Mouse (Mus musculus): ENCODE data around the gene Rpl13a. TPM values are rescaled to one million over a fixed set of nuclear protein-coding genes. Genes with fewer than 3 reads are reported as not detected.
"Not testable (repeated sequence)": the region's sequence is repeated elsewhere in the genome, so short reads cannot be mapped to it uniquely, and the experiment has no call there.

Rpl13a gene
- 1,000 to 10,000 TPM; 1,483 to 1,628 TPM for total RNA-seq (2021)
- long read RNA-seq, experiment 1, transcript Rpl13a-203 (8 exons, 734 nt), result minor isoform, 6 of 360 reads
- long read RNA-seq, experiment 1, transcript Rpl13a-201 (8 exons, 1,047 nt), result major isoform, 344 of 360 reads
- long read RNA-seq, experiment 1, partial matches to known transcripts, result 0 of 360 reads
- long read RNA-seq, experiment 1, other reads (novel, unspliced or antisense), result 7 of 360 reads
- long read RNA-seq, experiment 2, transcript Rpl13a-213 (4 exons, 464 nt), result minor isoform, 9 of 424 reads
- long read RNA-seq, experiment 2, transcript Rpl13a-201 (8 exons, 1,047 nt), result major isoform, 406 of 424 reads
- long read RNA-seq, experiment 2, partial matches to known transcripts, result 1 of 424 reads
- long read RNA-seq, experiment 2, other reads (novel, unspliced or antisense), result 2 of 424 reads

GRCm38 (mm10) chr7:45128624-45129246, at the start of gene Rpl13a:
Gene Rpl13a, minus strand, starts transcription at chr7:45128761.
- peak; percentile 90 to 97 for DNase-seq (ENCODE audit: low spot score in 2 of 2)

- DNase-seq (ENCODE audit: low spot score in 2 of 2), result no peak
Measured at GRCm38 (mm10) chr7:45176356-45176755, 47.8 kb upstream of the Rpl13a start.

DNA sequence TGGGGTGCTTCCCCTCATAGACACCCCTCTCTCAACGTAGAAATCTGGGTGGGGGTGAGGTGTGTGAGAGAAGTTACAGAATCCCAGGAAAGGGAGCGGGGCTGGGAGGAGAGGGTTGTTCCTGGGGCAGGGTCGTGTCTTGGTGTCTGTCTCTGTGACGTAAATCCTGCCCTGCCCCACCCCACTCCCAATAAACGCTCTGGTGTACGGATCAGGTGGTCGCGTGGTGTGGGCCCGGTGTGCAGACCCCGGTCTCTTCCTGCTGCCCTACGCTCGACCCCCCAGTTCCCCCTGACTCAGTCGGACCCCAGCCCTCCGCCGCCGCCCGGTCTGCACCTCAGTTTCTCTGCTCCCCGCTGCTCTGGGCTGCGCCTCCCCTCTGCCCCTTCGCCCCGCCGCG, 47.4 kb upstream of the Rpl13a start:
- DNase-seq (ENCODE audit: low spot score in 2 of 2), result no peak

DNA sequence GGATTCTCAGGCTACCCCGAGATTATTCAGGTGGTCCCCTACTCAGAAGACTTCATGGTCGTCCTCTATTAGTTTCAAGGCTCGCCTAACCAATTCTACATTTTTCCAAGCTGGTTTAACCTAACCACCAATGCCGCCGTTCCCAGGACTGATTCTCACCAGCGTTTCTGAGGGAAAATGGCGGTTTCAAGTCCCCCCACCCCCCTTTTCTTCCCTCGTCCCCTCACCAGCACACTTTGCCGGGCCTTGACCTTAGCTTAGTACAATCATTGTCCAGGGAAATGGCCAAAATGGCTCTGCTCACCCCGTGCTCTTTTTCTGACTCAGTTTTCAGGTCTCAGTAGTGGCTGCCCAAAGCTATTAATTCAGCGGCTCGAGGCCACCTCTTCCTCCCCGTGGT, 46.8 kb upstream of the Rpl13a start:
- no peak for DNase-seq (ENCODE audit: low spot score in 2 of 2)

DNA sequence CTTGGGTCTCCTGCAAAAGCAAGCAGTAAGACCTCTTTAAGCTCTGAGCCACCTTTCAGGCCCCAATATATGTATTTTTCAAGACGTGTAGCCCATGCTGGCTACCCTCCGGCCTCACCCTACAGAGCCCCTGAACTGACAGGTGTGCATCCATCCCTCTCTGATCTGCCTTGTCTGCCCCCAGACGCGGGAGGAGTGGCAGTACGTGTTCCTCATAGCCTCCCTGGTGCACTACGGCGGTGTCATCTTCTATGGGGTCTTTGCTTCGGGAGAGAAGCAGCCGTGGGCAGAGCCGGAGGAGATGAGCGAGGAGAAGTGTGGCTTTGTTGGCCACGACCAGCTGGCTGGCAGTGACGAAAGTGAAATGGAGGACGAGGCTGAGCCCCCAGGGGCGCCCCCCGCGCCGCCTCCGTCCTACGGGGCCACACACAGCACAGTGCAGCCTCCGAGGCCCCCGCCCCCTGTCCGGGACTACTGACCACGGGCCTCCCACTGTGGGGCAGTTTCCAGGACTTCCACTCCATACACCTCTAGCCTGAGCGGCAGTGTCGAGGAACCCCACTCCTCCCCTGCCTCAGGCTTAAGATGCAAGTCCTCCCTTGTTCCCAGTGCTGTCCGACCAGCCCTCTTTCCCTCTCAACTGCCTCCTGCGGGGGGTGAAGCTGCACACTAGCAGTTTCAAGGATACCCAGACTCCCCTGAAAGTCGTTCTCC, 46.2 kb upstream of the Rpl13a start:
- DNase-seq (ENCODE audit: low spot score in 2 of 2), result no peak

GRCm38 (mm10) chr7:45173772-45174171, 45.2 kb upstream of the Rpl13a start:
- not testable (repeated sequence) for DNase-seq (ENCODE audit: low spot score in 2 of 2)

GRCm38 (mm10) chr7:45172974-45173373, 44.4 kb upstream of the Rpl13a start:
- DNase-seq (ENCODE audit: low spot score in 2 of 2), result no peak

GRCm38 (mm10) chr7:45169495-45169894, 40.9 kb upstream of the Rpl13a start:
- DNase-seq (ENCODE audit: low spot score in 2 of 2), result no peak

DNA sequence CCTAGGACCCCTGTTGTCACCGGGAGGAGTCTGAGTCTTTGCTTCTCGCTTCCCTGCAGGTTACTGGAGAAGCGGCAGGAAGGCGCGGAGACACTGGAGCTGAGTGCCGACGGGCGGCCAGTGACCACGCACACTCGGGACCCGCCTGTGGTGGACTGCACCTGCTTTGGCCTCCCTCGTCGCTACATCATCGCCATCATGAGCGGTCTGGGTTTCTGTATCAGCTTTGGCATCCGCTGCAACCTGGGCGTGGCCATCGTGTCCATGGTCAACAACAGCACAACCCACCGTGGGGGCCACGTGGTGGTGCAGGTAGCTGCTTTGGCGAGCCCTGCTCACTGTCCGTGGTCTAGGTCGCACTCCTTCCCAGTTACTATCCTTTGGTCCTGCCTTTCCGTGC, 40.1 kb upstream of the Rpl13a start:
- no peak for DNase-seq (ENCODE audit: low spot score in 2 of 2)

- DNase-seq (ENCODE audit: low spot score in 2 of 2), result no peak
Measured at GRCm38 (mm10) chr7:45167761-45168445, 39.3 kb upstream of the Rpl13a start.

DNA sequence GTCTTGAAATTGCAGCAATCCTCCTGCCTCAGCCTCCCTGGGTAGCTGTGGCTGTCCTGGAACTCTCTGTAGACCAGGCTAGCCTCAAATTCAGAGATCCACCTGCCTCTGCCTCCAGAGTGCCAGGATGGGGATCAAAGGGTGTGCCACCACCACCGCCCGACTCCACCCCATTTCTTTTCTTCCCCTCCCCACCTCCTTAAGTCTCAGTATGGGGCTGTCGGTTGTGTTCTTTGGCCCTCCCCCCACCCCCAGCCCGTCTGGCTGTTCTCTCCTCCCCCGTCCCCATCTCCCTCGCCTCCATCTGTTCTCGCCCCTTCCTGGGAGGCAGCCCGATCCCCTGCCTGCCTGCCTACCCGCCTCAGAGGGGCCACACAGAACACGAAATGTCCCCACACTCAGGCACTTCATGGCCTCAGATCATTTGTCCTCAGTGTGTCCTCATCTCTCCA, 38.4 kb upstream of the Rpl13a start:
- DNase-seq (ENCODE audit: low spot score in 2 of 2), result no peak

DNA sequence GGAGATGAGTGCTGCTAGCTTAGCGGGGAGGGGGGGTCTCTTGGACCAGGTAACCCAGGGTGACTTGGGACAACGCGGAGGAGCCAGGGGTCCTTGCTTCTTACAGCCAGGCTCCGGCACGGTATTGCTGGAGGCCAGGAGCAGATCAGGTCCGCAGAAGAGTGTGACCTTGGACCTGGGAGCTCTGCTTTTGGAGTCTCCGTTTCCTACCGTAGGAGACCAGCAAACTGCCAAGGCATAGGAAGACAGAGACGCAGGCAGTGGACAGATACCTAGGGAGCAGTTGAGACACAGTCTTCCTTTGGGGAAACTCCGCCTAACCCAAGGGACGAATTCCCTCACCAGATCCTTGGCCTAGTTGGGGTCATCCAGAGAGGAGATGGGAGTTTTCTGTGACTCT, 37.1 kb upstream of the Rpl13a start:
- no peak for DNase-seq (ENCODE audit: low spot score in 2 of 2)

DNA sequence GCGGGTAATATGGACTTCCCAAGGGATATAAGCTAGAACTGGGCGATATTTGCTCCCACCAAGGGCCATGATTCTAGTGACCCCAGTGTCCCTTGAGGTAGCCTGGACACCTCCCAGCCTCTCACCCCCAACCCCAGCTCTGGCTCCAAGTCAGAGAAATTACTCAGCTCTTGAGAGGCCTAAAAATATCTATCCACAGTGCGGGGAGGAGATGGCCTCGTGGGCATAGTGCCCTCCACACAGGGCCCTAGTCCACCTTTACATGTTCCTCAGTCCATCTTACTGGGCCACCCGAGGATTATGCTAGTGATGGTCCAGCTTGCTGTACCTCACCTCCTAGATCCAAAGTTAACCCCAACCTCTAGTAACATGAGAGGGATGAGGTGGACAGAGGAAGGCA, 36.3 kb upstream of the Rpl13a start:
- DNase-seq (ENCODE audit: low spot score in 2 of 2), result no peak

DNA sequence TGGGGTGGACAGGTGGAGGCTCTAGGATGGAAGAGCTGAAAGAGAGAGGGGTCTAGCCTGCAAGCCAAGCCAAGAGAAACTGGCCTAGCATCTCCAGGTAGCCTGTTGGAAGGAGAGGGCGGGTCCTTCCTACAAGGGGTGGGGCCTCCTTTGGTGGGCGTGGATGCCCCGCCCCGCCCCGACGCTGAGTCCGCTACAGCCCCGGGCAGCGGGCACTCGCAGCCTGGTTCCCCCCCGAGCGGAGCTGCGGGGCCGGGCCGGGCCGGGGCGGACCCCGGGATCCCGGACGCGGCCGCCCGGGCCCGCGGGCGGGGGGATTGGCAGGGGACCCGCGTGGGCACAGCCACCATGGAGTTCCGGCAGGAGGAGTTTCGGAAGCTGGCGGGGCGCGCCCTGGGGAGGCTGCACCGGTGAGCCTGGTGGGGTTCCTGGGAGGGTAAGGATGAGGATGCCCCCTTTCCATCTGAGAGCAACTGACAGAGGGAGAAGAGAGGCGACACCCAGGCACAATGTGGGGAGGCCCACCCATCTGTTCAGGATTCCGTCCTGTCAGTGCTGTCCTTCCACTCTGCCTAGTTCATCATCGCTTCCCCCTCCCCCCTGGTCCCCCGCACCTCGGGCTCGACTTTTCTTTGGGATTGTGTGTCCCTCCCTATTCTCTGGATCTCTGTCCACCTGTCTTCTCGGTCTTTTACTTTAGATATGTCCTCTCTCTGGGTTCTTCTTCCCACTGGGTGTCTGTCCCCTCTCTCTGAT, 35.4 kb upstream of the Rpl13a start, which contains the start of gene Slc17a7:
TSS of gene Slc17a7 (plus strand) at position 215 of the 756 bp plus-strand sequence.
- DNase-seq (ENCODE audit: low spot score in 2 of 2), result no peak

DNA sequence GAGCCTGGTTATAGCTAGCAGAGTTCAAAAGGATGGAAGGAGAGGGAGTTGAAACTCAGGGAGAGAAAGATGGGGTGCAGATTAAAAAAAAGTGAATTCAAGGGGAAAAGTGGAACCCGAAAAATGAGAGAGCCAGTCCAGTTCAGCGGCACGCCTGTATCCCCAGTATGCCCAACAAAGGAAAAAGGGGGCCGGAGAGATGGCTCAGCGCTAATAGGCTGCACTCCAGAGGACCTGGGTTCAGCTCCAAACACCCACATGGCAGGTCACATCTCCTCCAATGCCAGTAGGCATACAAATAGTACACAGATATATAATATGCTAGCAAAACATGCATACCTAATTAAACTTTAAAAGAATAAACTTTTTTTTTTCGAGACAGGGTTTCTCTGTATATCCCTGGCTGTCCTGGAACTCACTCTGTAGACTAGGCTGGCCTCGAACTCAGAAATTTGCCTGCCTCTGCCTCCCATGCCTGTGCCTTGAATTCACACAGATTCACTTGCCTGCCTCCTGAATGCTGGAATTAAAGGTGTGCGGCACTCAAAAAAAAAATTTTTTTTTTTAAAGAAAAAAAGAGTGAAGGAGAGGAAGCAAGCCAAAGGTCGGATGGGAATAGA, 34.5 kb upstream of the Rpl13a start:
- no peak for DNase-seq (ENCODE audit: low spot score in 2 of 2)

DNA sequence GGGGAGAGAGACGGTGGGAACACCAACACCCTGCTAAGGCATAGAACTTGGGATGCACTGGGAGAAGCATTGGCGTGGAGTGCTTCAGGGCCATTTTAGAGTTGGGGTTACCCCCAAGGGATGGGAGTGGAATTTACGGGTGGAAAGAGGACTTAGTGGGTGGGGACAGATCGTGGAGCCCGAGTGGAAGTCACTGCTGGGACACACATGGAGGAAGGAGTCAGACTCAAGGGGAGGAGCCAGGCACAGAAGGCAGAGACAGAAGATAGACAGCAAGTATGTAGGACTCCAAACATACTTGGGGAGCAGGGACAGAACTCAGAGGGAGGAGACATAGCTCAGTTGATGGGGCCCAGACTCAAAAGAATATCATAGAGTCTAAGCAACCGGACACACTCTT, 34.0 kb upstream of the Rpl13a start:
- DNase-seq (ENCODE audit: low spot score in 2 of 2), result no peak

DNA sequence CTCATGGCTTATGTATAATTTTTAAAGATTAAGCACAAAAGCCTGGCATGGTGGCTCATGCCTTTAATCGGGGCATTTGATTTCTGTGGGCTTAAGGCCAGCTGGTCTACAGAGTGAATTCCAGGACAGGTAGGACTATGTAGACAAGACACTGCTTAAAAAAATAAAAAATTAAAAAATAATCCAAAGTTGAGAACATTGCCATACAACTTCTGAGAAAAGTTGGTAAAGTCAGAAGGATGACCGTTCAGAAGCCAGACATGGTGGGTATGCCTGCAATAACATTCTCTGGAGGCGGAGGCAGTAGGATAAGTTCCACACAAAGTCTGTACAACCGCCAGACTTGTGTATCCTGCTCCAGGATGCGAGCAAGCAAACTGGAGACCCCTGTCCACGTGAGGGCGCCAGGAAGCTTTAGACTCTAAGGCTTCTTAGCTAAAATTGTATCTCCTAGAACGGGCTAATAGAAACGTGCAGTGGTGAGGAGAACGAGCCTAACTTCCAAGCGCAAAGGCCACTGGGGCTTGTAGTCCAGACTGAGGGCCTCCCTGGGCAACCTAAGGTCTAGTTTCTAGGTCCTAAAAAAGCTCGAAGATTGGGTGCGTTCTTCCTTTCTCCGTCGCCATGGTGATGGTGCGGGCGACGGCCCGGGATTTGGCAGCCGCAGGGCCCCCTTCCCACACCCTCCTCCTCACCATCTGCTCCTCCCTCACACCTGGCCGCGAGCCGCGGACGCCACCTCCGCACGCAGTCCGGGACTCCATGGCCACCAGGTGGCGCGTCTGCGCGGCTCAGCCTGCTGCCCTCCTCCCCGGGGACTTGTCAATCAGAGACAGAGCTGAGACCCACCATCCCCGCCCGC, 33.3 kb upstream of the Rpl13a start:
- DNase-seq (ENCODE audit: low spot score in 2 of 2), result peak; percentile 75 to 85

GRCm38 (mm10) chr7:45160866-45161265, 32.3 kb upstream of the Rpl13a start:
- DNase-seq (ENCODE audit: low spot score in 2 of 2), result no peak

DNA sequence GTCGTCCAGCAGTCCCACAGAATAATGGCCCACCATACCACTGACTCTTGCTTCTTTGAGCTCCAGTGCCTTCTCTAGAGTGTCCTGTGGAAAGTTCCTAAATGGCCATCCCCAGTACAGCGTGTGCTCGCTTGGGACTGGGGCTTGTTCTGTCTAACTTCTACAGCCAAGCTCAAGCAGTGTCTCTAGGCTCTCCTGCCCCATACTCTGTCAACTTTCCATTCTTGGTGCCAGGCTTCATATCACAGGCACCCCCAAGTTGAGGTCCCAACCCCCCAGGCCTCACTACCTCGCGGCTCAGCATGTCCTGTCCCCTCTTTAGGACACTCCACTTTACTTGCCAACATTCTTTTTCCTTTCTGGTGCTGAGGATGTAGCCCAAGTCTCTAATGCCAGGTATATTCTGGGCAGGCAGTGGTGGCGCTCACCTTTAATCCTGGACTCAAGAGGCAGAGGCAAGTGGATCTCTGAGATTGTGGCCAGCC, 31.8 kb upstream of the Rpl13a start:
- DNase-seq (ENCODE audit: low spot score in 2 of 2), result no peak

All from gastrocnemius, postnatal 4 days (tissue).